Mouse (Mus musculus) megakaryocyte, embryonic 14.5 days (primary cell): ENCODE results near the gene Hadh.

Experiments used
- FLI1 ChIP-seq: IDR thresholded peaks from 2 replicates; pipeline ENCODE4 v1.6.1; 2012; ENCODE audit warnings: low read length, inconsistent platforms, mixed read lengths
- GATA1 ChIP-seq: IDR thresholded peaks from 3 replicates; pipeline ENCODE4 v1.6.1; 2012; ENCODE audit warnings: mixed read lengths, low read length, inconsistent platforms, borderline replicate concordance

DNA sequence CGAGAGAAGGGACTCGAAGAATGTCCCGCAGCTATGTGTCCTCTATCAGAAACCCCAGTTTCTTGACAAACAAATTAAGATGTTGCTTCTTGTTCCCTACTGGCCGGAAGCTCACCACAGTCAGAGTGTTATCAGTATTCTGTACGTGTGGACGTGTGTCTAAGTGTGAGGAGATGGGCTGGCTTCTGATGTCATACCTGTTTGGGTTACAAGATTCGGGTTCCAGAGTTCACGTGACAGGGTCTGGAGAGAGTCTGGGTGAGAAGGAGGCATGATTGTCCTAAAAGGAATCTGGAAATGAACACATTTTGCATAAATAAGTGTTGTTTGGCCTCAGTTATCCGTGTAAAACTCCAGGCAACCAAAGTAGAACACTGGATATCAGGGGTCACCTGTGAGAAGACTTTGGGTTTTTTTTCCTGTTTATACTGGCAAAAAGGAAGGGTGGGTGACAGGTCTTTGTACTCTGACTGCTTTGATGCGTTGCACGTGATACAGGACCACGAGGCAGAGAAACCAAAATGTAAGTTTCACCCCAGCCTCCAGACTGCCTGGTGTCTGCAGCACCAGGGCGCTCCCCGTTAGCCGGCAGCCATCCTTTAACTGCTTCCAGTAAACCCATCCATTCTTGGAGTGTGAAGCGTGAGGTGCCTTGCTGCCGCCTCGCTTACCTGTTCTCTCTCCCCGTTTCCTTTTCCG lies 72.2 kb downstream of the Hadh start:
- TF ChIP-seq GATA1 (no peak), FLI1 (no peak)
